Mouse (Mus musculus) bone marrow macrophage, adult 2 months (primary cell): Measurements from ENCODE around the gene Tspan32.

ENCODE experiments used
- CTCF ChIP-seq: IDR thresholded peaks from 2 replicates; pipeline ENCODE4 v1.5.1; 2012; ENCODE audit warnings: low read depth, mild to moderate bottlenecking, low read length, moderate library complexity
- POLR2A ChIP-seq: IDR thresholded peaks from 2 replicates; pipeline ENCODE4 v1.6.1; 2012; ENCODE audit warnings: mild to moderate bottlenecking, low read depth, low read length, borderline replicate concordance

- no peak for TF ChIP-seq CTCF
- TF ChIP-seq POLR2A: no peak
Measured at GRCm38 (mm10) chr7:143067897-143068296, 63.1 kb downstream of the Tspan32 start.
